Mouse (Mus musculus) intestine, embryonic 14.5 days (tissue): Measurements from ENCODE around the gene Magea6. TPM values are rescaled to one million over a fixed set of nuclear protein-coding genes. Genes with fewer than 3 reads are reported as not detected.
"Not testable (repeated sequence)": the region's sequence is repeated elsewhere in the genome, so short reads cannot be mapped to it uniquely, and the experiment has no call there.

Experiments used
- ATAC-seq: fragments of 200-750 bp; cut with Nextera tagmentation; replicated peaks from 2 replicates; pipeline ENCODE4 v1.8.0; 2017; ENCODE audit warnings: low read depth, moderate number of reproducible peaks, moderate TSS enrichment, moderate library complexity; ENCODE audit not compliant: low FRiP score, low TSS enrichment
- DNase-seq: peaks from one replicate; pipeline ENCODE4 v3.0.0-alpha.2; 2018; ENCODE audit warnings: low spot score
- H3K27ac ChIP-seq: fragments of 300-500 bp; sonication (generic); 2 replicates; pipeline ENCODE4 v1.5.1; 2014; ENCODE audit warnings: low read depth, mild to moderate bottlenecking, control low read depth
- H3K27me3 ChIP-seq: fragments of 300-500 bp; sonication (generic); replicated peaks from 2 replicates; pipeline ENCODE4 v1.6.1; 2014; ENCODE audit warnings: low read length, control low read depth; ENCODE audit not compliant: control insufficient read depth, insufficient read depth
- H3K36me3 ChIP-seq: fragments of 300-500 bp; sonication (generic); 2 replicates; pipeline ENCODE4 v1.6.1; 2014; ENCODE audit warnings: low read length, control low read depth; ENCODE audit not compliant: control insufficient read depth, insufficient read depth
- H3K4me1 ChIP-seq: fragments of 300-500 bp; sonication (generic); replicated peaks from 2 replicates; pipeline ENCODE4 v1.6.1; 2014; ENCODE audit warnings: low read length, control low read depth, mixed read lengths; ENCODE audit not compliant: control insufficient read depth, insufficient read depth
- H3K4me2 ChIP-seq: fragments of 300-500 bp; sonication (generic); 2 replicates; pipeline ENCODE4 v1.6.1; 2014; ENCODE audit warnings: low read length
- H3K4me3 ChIP-seq: fragments of 300-500 bp; sonication (generic); 2 replicates; pipeline ENCODE4 v1.5.1; 2014; ENCODE audit warnings: low read depth, low read length, control low read depth, mixed read lengths
- H3K9ac ChIP-seq: fragments of 300-500 bp; sonication (generic); 2 replicates; pipeline ENCODE4 v1.6.1; 2014; ENCODE audit warnings: mild to moderate bottlenecking, low read length
- H3K9me3 ChIP-seq: fragments of 300-500 bp; sonication (generic); 2 replicates; pipeline ENCODE4 v1.6.1; 2016; ENCODE audit warnings: low read length, control low read depth; ENCODE audit not compliant: control insufficient read depth
- WGBS: fragments of 180-500 bp; shearing (Covaris S2); extraction: QIAGEN DNeasy Blood & Tissue Kit; methylation state at CpG from one replicate; pipeline ENCODE4 v1.1.7; 2014; 5-methylcytosine and 5-hydroxymethylcytosine counted together
- polyA plus RNA-seq: library from polyadenylated mRNA; unstranded; fragments of >200 nt; fragmentation: Nextera tagmentation; extraction: Ambion mirVana; gene quantifications from 2 replicates; pipeline ENCODE4 v1.2.1, GENCODE M21; 2014

Magea6 gene
- not detected in 2 replicates for polyA plus RNA-seq

DNA sequence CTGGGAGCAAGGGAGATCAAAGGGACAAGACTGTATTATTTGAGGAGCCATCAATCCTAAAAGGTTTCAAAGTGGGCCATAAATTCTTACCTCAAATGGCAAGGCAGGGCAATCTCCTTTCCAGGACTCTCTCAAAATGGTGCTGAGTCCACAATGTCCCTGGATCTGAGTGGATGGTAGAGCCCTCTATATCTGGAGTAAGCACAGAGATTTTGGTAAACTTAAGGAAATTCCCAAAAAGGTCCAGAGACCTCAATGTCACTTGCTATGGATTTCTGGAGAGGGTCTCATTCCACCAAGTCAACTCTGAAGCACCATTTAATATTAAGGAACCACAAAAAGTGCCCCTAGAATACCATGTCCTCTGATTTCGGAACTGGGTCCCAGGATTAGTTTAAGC lies at the start of gene Magea6:
TSS of gene Magea6 (minus strand) at position 101 of the 400 bp plus-strand sequence.
- not testable (repeated sequence) for H3K27me3 ChIP-seq, H3K4me2 ChIP-seq, ATAC-seq, H3K36me3 ChIP-seq, H3K4me1 ChIP-seq, H3K9me3 ChIP-seq, H3K4me3 ChIP-seq, H3K27ac ChIP-seq, DNase-seq, H3K9ac ChIP-seq
- 59% methylated on average over 1 of the region's 1 CpGs for WGBS

DNA sequence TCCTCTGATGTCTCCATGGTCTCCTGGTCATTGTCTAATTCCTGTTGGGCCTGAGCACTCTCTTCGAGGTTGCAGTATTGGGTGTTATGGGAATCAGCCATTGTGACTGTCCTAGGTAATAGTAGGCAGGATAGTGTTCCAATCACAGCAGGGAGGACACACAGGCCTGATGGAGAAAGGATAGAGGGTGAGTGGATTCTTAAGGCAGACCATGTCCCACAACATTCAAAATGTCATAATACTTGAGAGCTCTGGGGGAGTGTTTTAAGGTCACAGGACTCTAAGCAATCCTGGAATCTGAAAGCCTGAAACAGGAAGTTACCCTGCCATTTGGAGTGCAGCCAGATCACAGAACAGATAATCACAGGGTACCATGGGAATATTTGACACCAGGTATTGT lies 13.6 kb upstream of the Magea6 start, which contains the start of gene Magea3:
TSS of gene Magea3 (minus strand) at position 101 of the 400 bp plus-strand sequence.
- 57% methylated on average over 1 of the region's 1 CpGs for WGBS
- DNase-seq, H3K36me3 ChIP-seq, ATAC-seq, H3K4me3 ChIP-seq, H3K9me3 ChIP-seq, H3K4me1 ChIP-seq, H3K27ac ChIP-seq, H3K4me2 ChIP-seq, H3K9ac ChIP-seq, H3K27me3 ChIP-seq: not testable (repeated sequence)

DNA sequence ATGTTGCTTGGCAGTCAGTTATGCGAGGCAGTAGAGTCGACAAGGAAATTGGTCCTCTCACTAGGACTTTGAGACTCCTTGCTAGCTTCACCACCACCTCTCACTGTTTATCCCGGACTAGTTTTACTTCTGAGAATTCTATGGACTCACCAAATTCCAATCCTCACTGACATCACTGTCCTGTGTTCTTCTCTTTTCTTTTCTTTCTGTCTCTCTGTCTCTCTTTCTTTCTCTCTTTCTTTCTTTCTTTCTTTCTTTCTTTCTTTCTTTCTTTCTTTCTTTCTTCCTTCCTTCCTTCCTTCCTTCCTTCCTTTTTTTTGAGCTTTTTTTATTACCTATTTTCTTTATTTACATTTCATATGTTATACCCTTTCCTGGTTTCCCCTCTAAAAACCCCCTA lies 45.6 kb downstream of the Magea6 start, which contains the start of gene Cldn34b1:
TSS of gene Cldn34b1 (minus strand) at position 101 of the 400 bp plus-strand sequence.
- DNase-seq, H3K9ac ChIP-seq, H3K27ac ChIP-seq, H3K36me3 ChIP-seq, H3K4me1 ChIP-seq, H3K4me3 ChIP-seq, H3K27me3 ChIP-seq, ATAC-seq, H3K4me2 ChIP-seq, H3K9me3 ChIP-seq: not testable (repeated sequence)
- WGBS, result 83% methylated on average over 3 of the region's 3 CpGs

Other genes starting within 250 kb of the Magea6 start
- gene Cldn34b1, start 45.7 kb downstream of the Magea6 start, polyA plus RNA-seq, result not detected in 2 replicates
- not detected in 2 replicates for gene Magea3, start 13.5 kb upstream of the Magea6 start, polyA plus RNA-seq
- gene Magea8, start 59.9 kb upstream of the Magea6 start, polyA plus RNA-seq, result not detected in 2 replicates
- gene Magea5, start 127.2 kb upstream of the Magea6 start, polyA plus RNA-seq, result not detected in 2 replicates
- gene Magea1, start 153.8 kb upstream of the Magea6 start, polyA plus RNA-seq, result not detected in 2 replicates
- gene Magea2, start 157.7 kb upstream of the Magea6 start, polyA plus RNA-seq, result not detected in 2 replicates
- gene Cldn34b2, start 192.4 kb upstream of the Magea6 start, polyA plus RNA-seq, result not detected in 2 replicates